Mouse (Mus musculus) heart, postnatal 0 days (tissue): ENCODE results near the gene Dop1a.

Source experiments
- CTCF ChIP-seq: IDR thresholded peaks from 2 replicates; pipeline ENCODE4 v1.5.1; 2016; ENCODE audit warnings: antibody characterized with exemption, control low read depth, low read depth
- EP300 ChIP-seq: IDR thresholded peaks from 2 replicates; pipeline ENCODE4 v1.6.1; 2016; ENCODE audit warnings: antibody characterized with exemption, low read depth

DNA sequence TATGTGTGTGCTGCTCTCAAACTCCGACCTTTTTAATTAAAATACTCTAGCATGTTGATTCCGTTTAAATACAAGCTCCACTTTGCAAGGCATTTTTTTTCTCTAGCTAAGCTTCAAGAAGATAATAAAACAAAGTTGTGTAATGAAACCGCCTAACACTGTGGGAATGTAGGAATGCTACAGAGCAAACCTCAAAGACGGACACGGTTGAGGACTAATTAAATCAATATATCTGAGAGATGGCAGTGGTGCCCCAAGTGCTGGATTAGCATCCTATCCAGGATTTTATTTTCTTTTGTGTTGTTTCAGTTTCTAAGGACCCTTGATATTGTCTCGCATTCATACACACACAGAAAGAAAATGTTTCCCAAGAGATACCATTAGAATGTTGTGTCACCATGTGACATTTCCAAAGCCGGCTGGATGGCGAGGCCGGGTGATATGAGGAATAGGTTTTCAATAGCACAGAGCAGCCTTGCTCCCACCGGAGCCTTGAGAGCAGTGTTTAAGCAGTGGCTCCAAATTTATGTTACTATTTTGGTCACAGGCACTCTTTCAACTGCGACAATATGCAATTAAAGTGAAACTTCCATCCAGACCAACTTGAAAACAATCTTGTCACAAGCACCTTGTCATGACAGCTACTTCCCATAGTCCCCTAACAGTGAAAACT lies 28.5 kb upstream of the Dop1a start:
- TF ChIP-seq CTCF (no peak), EP300 (no peak)
